Mouse (Mus musculus) brain, embryonic 14.5 days (tissue): ENCODE data around the gene Fmc1.
"Not testable (repeated sequence)": the region's sequence is repeated elsewhere in the genome, so short reads cannot be mapped to it uniquely, and the experiment has no call there.

Source experiments
- CTCF ChIP-seq: fragments of 200-500 bp; IDR thresholded peaks from 2 replicates; pipeline ENCODE4 v1.5.1; 2012; ENCODE audit warnings: inconsistent platforms, mild to moderate bottlenecking, moderate library complexity, borderline replicate concordance; ENCODE audit not compliant: insufficient read depth, insufficient read length; ENCODE audit errors: extremely low read depth
- POLR2A ChIP-seq: fragments of 200-500 bp; IDR thresholded peaks from 2 replicates; pipeline ENCODE4 v1.6.1; 2012; ENCODE audit warnings: mild to moderate bottlenecking, inconsistent platforms, borderline replicate concordance; ENCODE audit not compliant: poor library complexity, insufficient read depth, insufficient read length, severe bottlenecking; ENCODE audit errors: extremely low read depth

GRCm38 (mm10) chr6:38544141-38544540 is 10.8 kb downstream of the Fmc1 start:
- TF ChIP-seq CTCF, POLR2A: not testable (repeated sequence)
